8 mouse cellular contexts compared by ENCODE assay signal in the genomic region with DNA sequence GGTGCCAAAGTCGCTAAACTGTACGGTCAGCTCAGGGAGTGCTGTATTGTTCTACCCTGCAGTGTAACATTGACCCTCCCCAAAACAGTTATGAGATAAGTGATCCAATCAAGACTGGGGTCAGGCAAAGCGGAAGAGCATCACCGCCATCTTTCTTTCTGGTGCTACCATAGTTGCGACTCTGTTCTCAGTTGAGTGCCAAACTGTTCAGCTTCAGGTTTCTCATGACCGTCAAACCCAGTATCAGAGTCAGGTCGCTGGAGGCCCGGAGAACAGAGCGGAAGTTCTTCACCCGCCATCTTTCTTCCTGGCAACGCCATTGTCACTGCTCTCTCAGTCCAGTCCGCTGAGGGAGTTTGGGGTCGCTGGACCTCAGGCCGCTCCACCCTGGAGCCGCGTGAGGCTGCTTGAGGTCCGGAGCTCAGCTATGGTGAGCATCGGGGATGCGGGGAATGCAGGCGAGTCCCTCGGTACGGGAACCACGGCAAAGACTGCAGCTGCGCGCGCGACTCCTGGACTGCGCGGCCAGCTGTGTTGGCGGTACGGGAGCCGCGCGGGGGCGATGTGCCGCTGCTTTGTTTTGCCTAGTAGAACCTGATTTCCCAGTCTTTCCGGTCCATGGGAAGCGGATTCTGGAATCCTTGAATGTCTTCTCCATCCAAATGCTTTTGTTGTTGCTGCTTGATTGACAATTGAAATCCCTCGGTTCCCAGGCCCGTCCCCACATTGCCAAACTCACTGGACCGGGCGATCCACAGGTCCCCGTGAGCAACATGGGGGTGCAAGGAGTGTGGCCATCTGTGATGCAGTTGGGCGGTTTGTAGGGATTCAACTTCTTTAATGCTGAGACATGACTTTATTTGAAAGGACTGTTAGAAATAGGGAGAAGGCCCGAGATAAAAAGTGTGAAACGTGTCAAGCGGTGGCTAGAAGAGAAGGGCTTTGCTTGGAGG. TPM values are rescaled to one million over a fixed set of nuclear protein-coding genes. Genes with fewer than 3 reads are reported as not detected.
A peak's percentile ranks its signal among the peaks of the same experiment; 100 is the strongest.
DNase-seq lines count a peak whose midpoint lies in the region; ATAC-seq and TF ChIP-seq lines count a peak whose summit lies in the region.

Gene Zfp882 (plus strand): TSS at position 300 of the 953 bp plus-strand sequence.
Gene Zfp617 (plus strand): TSS at position 327 of the 953 bp plus-strand sequence.

- peak within 1 kb of the TSS; percentile 99 for H3K9ac ChIP-seq in heart, embryonic 11.5 days (ENCODE audit: low read depth, low read length)
- peak within 1 kb of the TSS; percentile 86 for H3K9ac ChIP-seq in kidney, embryonic 16.5 days (replicated peaks; ENCODE audit: low read length)
- peak within 1 kb of the TSS; percentile 90 for H3K9ac ChIP-seq in liver, adult 2 months (ENCODE audit: low read depth, low read length)
- H3K9ac ChIP-seq in stomach, embryonic 14.5 days (replicated peaks; ENCODE audit: low read depth, low read length): peak within 1 kb of the TSS; percentile 70

- peak within 1 kb of the TSS; percentile 75 for H3K4me2 ChIP-seq in heart, embryonic 11.5 days
- peak within 1 kb of the TSS; percentile 42 for H3K4me2 ChIP-seq in kidney, embryonic 16.5 days (replicated peaks; ENCODE audit: low read depth, low read length)
- H3K4me2 ChIP-seq in stomach, embryonic 14.5 days (replicated peaks; ENCODE audit: low read depth, low read length): peak within 1 kb of the TSS; percentile 50

- peak; percentile 81; the same call in 1 of the 2 replicates for TF ChIP-seq POLR2A in brain, embryonic 14.5 days (IDR thresholded peaks at IDR 0.05; ENCODE audit: borderline replicate concordance, extremely low read depth, insufficient read depth, insufficient read length, poor library complexity, severe bottlenecking)
- TF ChIP-seq POLR2A in liver, adult 2 months (IDR thresholded peaks at IDR 0.05; ENCODE audit: extremely low read depth, insufficient read depth, low read length): 0 out of 2 replicates have a peak, but pooled peaks have one; percentile 32

- 6% methylated on average over 47 of the region's 47 CpGs for WGBS in heart, embryonic 11.5 days (ENCODE audit: insufficient replicate concordance)
- WGBS in kidney, embryonic 16.5 days: 5% methylated on average over 47 of the region's 47 CpGs
- 6% methylated on average over 47 of the region's 47 CpGs for WGBS in liver, adult 2 months
- WGBS in stomach, embryonic 14.5 days: 6% methylated on average over 47 of the region's 47 CpGs

- no peaks in the 10 kb centered on the region for H3K9me3 ChIP-seq in erythroblast, embryonic 14.5 days (ENCODE audit: control insufficient read depth, low read length)
- H3K9me3 ChIP-seq in heart, embryonic 11.5 days (replicated peaks; ENCODE audit: control insufficient read depth, low read length): no peaks in the 10 kb centered on the region
- H3K9me3 ChIP-seq in kidney, embryonic 16.5 days (ENCODE audit: low read length): 0 out of 2 replicates have a peak, but pooled peaks cover 5% of the 10 kb centered on the region
- peaks cover 6% of the 10 kb centered on the region; the same call in 1 of the 2 replicates for H3K9me3 ChIP-seq in stomach, embryonic 14.5 days (ENCODE audit: control insufficient read depth, low read depth, low read length)

- peak within 1 kb of the TSS; percentile 69 for H3ac ChIP-seq in C2C12 (ENCODE audit: control insufficient read depth, insufficient read length, low read depth)

- peaks cover 5% of the 10 kb centered on the region for H3K79me2 ChIP-seq in C2C12 (ENCODE audit: control insufficient read depth, insufficient read depth)
- H3K79me2 ChIP-seq in liver, adult 2 months (ENCODE audit: control insufficient read depth, insufficient read depth, low read length): no peaks in the 10 kb centered on the region

- peak within 1 kb of the TSS; percentile 94 for H3K27ac ChIP-seq in heart, embryonic 11.5 days (ENCODE audit: low read depth, low read length)
- peak within 1 kb of the TSS; percentile 97 for H3K27ac ChIP-seq in kidney, embryonic 16.5 days (ENCODE audit: low read length)
- H3K27ac ChIP-seq in liver, adult 2 months (replicated peaks; ENCODE audit: insufficient read depth, low read depth, low read length): peak within 1 kb of the TSS; percentile 87
- peak within 1 kb of the TSS; percentile 94 for H3K27ac ChIP-seq in stomach, embryonic 14.5 days (ENCODE audit: low read length)

- no peaks in the 10 kb centered on the region for H3K79me3 ChIP-seq in C2C12 (ENCODE audit: low read depth)

- ATAC-seq in heart, embryonic 11.5 days (replicated peaks; ENCODE audit: insufficient number of reproducible peaks, low FRiP score, low TSS enrichment): peak; percentile 91
- ATAC-seq in kidney, embryonic 16.5 days (ENCODE audit: low FRiP score, low TSS enrichment): peak; percentile 96
- peak; percentile 93 for ATAC-seq in stomach, embryonic 14.5 days (ENCODE audit: insufficient number of reproducible peaks, insufficient read depth, low FRiP score, low read depth)

- H3K27me3 ChIP-seq in C2C12 (ENCODE audit: control insufficient read depth, insufficient read depth, insufficient read length): no peaks in the 10 kb centered on the region
- H3K27me3 ChIP-seq in erythroblast, embryonic 14.5 days (ENCODE audit: control insufficient read depth): no peaks in the 10 kb centered on the region
- no peaks in the 10 kb centered on the region for H3K27me3 ChIP-seq in heart, embryonic 11.5 days (ENCODE audit: control insufficient read depth, insufficient read depth, low read length)
- no peaks in the 10 kb centered on the region for H3K27me3 ChIP-seq in kidney, embryonic 16.5 days (ENCODE audit: insufficient read depth, low read length)
- no peaks in the 10 kb centered on the region for H3K27me3 ChIP-seq in liver, adult 2 months (ENCODE audit: control insufficient read depth, insufficient read depth, low read length)
- H3K27me3 ChIP-seq in stomach, embryonic 14.5 days (ENCODE audit: control insufficient read depth, insufficient read depth, low read length): no peaks in the 10 kb centered on the region

- TF ChIP-seq CTCF in C2C12 (IDR thresholded peaks at IDR 0.05; ENCODE audit: control insufficient read depth, insufficient read depth, insufficient read length): peak; percentile 62
- TF ChIP-seq CTCF in brain, embryonic 14.5 days (IDR thresholded peaks at IDR 0.05; ENCODE audit: borderline replicate concordance, extremely low read depth, insufficient read depth, insufficient read length): peak; percentile 55
- peak; percentile 73 for TF ChIP-seq CTCF in liver, adult 2 months (IDR thresholded peaks at IDR 0.05; ENCODE audit: low read depth, low read length)

- H3K36me3 ChIP-seq in C2C12 (ENCODE audit: control insufficient read depth, insufficient read depth): no peaks in the 10 kb centered on the region
- H3K36me3 ChIP-seq in erythroblast, embryonic 14.5 days (ENCODE audit: control insufficient read depth): no peaks in the 10 kb centered on the region
- H3K36me3 ChIP-seq in heart, embryonic 11.5 days (ENCODE audit: control insufficient read depth, insufficient read depth, low read length): no peaks in the 10 kb centered on the region
- peaks cover 2% of the 10 kb centered on the region; the same call in 1 of the 2 replicates for H3K36me3 ChIP-seq in kidney, embryonic 16.5 days (ENCODE audit: insufficient read depth, low read length)
- peaks cover 2% of the 10 kb centered on the region; the same call in 1 of the 2 replicates for H3K36me3 ChIP-seq in liver, adult 2 months (ENCODE audit: control insufficient read depth, insufficient read depth, low read length)
- H3K36me3 ChIP-seq in stomach, embryonic 14.5 days (ENCODE audit: control insufficient read depth, insufficient read depth, low read length): no peaks in the 10 kb centered on the region

- DNase-seq in brain, embryonic 14.5 days (ENCODE audit: low read depth): peak; percentile 96
- DNase-seq in liver, adult 2 months (ENCODE audit: extremely low read depth, low read depth, low spot score): peak; percentile 85
- peak; percentile 90 for DNase-seq in naive thymus-derived CD4-positive, alpha-beta T cell, adult 2 months (ENCODE audit: low read depth)

- H3K4me1 ChIP-seq in erythroblast, embryonic 14.5 days (ENCODE audit: control insufficient read depth): peaks cover 17% of the 10 kb centered on the region
- no peaks in the 10 kb centered on the region for H3K4me1 ChIP-seq in heart, embryonic 11.5 days (ENCODE audit: control insufficient read depth, insufficient read depth, low read length)
- no peaks in the 10 kb centered on the region for H3K4me1 ChIP-seq in kidney, embryonic 16.5 days (ENCODE audit: insufficient read depth, low read length)
- H3K4me1 ChIP-seq in liver, adult 2 months (ENCODE audit: control insufficient read depth, insufficient read depth, low read length): no peaks in the 10 kb centered on the region
- H3K4me1 ChIP-seq in stomach, embryonic 14.5 days (ENCODE audit: control insufficient read depth, insufficient read depth, low read length): no peaks in the 10 kb centered on the region

- H3K4me3 ChIP-seq in C2C12 (ENCODE audit: insufficient read depth, poor library complexity, severe bottlenecking): peak within 1 kb of the TSS; percentile 23
- peak within 1 kb of the TSS; percentile 88 for H3K4me3 ChIP-seq in erythroblast, embryonic 14.5 days (replicated peaks)
- H3K4me3 ChIP-seq in heart, embryonic 11.5 days (ENCODE audit: low read depth, low read length): peak within 1 kb of the TSS; percentile 79
- H3K4me3 ChIP-seq in kidney, embryonic 16.5 days (ENCODE audit: low read length): peak within 1 kb of the TSS; percentile 63
- H3K4me3 ChIP-seq in liver, adult 2 months (ENCODE audit: insufficient read depth, low read depth, low read length): peak within 1 kb of the TSS; percentile 88
- peak within 1 kb of the TSS; percentile 55 for H3K4me3 ChIP-seq in stomach, embryonic 14.5 days (ENCODE audit: low read depth, low read length)

RNA-seq across cellular contexts. Expression of gene Zfp882, which starts in this region (rescaled TPM):
- 0.48 TPM for polyA plus RNA-seq in C2C12 (2012; fragmentation: generic; extraction: Trizol)
- polyA plus RNA-seq in brain, embryonic 14.5 days (2012; rRNA removed): 9.0 and 13.1 TPM in 2 replicates
- polyA plus RNA-seq in erythroblast, embryonic 14.5 days (2012): 0.02 TPM in 1 of 2 replicates, not detected in the other
- polyA plus RNA-seq in heart, embryonic 11.5 days (2014; fragmentation: Nextera tagmentation; extraction: Ambion mirVana): 2.4 and 3.1 TPM in 2 replicates
- polyA plus RNA-seq in kidney, embryonic 16.5 days (2015; fragmentation: Nextera tagmentation; extraction: Ambion mirVana): 6.4 and 6.6 TPM in 2 replicates
- 3.4 and 3.9 TPM in 2 replicates for total RNA-seq in liver, adult 2 months (2014; rRNA removed)
- polyA plus RNA-seq in liver, adult 2 months (2012; rRNA removed): 0.16 and 0.76 TPM in 2 replicates
- 7.3 and 7.4 TPM in 2 replicates for polyA plus RNA-seq in stomach, embryonic 14.5 days (2014; fragmentation: Nextera tagmentation; extraction: Ambion mirVana)

RNA-seq across cellular contexts. Expression of gene Zfp617, which starts in this region (rescaled TPM):
- polyA plus RNA-seq in C2C12 (2012; fragmentation: generic; extraction: Trizol): 3.6 TPM
- 18.2 and 20.9 TPM in 2 replicates for polyA plus RNA-seq in brain, embryonic 14.5 days (2012; rRNA removed)
- 0.19 TPM in 2 replicates for polyA plus RNA-seq in erythroblast, embryonic 14.5 days (2012)
- polyA plus RNA-seq in heart, embryonic 11.5 days (2014; fragmentation: Nextera tagmentation; extraction: Ambion mirVana): 34.4 and 36.4 TPM in 2 replicates
- 25.7 and 29.1 TPM in 2 replicates for polyA plus RNA-seq in kidney, embryonic 16.5 days (2015; fragmentation: Nextera tagmentation; extraction: Ambion mirVana)
- 12.7 and 16.9 TPM in 2 replicates for total RNA-seq in liver, adult 2 months (2014; rRNA removed)
- 1.7 and 2.0 TPM in 2 replicates for polyA plus RNA-seq in liver, adult 2 months (2012; rRNA removed)
- polyA plus RNA-seq in stomach, embryonic 14.5 days (2014; fragmentation: Nextera tagmentation; extraction: Ambion mirVana): 27.5 and 29.9 TPM in 2 replicates

Comparison
In these comparisons a context has a peak if more than half of its experiments do, and no peak if none do; other contexts are left out.
1. Peak in every context shown above with its lines: DNase-seq, ATAC-seq, H3K4me3 ChIP-seq and H3K27ac ChIP-seq.
2. H3K4me3 ChIP-seq: peak in every context shown above with its lines; median percentile 88 in erythroblast, embryonic 14.5 days; 88 in liver, adult 2 months; 79 in heart, embryonic 11.5 days; 63 in kidney, embryonic 16.5 days; 55 in stomach, embryonic 14.5 days; 23 in C2C12.